Mouse (Mus musculus): ENCODE measurements around the gene Actn3.
"Not testable (repeated sequence)": the region's sequence is repeated elsewhere in the genome, so short reads cannot be mapped to it uniquely, and the experiment has no call there.

Actn3 gene

DNA sequence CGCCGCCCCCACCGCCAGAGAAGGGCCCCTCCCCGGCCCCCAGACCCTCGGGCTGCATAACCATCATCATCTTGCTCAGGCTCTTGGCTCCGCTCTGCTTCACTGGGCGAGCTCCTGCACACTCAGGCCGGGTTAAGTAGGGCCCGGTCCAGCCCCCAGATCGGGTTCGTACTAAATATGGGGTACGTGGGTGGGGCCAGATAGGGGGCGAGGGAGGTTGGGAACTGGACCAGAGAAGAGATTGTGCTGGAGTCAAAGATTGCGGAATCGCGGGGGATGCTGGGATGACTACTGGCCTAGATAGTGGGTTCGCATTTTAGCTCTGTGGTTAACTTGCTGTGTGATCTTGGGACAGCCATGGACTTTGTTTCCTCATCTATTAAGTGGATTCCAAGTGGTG is at the start of gene Actn3:
TSS of gene Actn3 (minus strand) at position 125 of the 400 bp plus-strand sequence.
- peak; percentile 30 to 51 for DNase-seq

DNA sequence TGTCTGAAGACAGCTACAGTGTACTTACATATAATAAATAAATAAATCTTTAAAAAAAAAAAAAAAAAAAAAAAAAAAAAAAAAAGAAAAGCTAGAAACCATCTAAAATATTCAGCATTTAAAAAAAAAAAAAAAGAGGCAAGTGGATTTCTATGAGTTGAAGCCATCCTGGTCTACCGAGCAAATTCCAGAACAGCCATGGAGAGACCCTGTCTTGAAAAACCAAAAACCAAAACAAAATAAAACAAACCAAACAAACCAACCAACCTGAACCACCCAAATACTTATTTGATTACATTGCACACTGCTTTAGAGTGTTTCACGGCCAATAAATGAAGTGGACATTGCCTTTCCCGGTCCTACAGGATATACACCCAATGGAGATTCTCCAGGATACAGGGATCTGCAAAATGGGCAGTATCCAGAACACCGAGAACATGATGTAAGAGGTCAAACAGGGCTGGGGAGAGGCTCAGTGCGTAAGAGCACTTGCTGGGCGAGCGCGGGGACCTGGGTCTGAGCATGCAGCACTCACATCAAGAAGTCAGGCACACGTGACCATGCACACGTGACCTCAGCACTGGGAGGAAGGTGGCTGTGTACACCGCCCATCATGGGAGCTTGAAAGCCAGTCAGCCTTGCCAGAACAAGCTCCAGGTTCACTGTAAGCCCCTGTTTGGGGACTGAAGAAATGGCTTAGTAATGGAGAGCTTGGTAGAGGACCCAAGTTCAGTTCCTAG is 47.6 kb upstream of the Actn3 start:
- no peak for DNase-seq

- no peak for DNase-seq
Observed at GRCm38 (mm10) chr19:4919652-4920051, 41.9 kb upstream of the Actn3 start.

DNA sequence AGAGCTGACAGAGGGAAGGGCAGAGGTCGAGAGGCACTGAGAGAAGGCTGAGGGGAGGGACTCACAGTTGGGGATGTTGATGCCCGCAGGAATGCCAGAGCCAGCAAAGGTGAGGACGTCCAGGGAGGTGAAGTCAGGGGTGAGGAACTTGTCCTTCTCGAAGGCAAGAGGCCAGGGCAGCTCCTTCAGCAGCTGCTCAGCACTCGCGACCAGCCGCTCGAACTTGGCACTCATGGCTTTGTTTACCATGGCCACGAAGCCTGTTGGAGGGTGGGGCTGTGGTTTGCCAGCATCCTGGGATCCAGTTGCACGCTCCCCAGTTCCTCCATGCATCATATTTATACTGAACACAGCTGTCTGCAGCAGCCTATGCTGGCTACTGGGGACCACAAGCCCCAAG is 39.1 kb upstream of the Actn3 start:
- DNase-seq, result peak in 1 of 2 experiments; percentile 10

- DNase-seq, result no peak
Observed at GRCm38 (mm10) chr19:4915924-4916603, 38.4 kb upstream of the Actn3 start.

DNA sequence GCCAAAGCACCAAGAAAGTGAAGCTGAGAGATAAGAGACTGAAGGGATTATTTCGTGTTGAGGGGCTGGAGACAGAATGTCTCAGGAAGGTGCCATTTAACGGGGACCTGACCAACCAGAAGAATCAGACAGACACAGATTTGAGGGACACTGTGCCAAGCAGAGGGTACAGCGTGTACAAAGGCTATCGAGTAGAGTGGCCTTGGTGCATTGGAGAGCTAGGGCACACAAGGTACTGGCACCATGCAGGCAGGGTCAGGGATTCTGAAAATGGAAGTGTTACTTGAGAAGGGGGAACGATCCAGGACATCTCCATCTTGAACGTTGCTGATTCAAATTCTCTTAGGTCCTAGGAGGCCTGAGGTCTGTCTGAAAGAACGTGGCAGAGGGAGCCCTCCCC is 31.7 kb upstream of the Actn3 start:
- DNase-seq, result no peak

DNA sequence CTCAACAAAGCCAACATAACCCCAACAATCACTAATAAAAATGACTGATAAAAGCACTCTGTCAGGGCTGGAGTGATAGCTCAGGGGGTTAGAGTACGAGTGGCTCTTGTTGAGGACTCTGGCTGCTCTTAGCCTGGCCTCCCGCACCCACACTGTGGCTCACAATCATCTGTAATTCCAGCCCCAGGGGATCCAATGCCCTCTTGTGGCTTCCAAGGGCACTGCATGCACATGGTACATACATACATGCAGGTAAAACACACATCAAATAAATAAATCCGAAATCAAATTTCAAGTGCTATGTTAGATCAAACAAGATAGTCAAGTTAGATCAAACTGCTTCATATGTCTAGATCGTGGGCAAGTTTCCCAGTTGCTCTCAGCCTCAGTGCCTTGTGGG is 30.4 kb upstream of the Actn3 start:
- DNase-seq, result no peak

- peak; percentile 68 to 73 for DNase-seq
Observed at GRCm38 (mm10) chr19:4905979-4906794, 28.5 kb upstream of the Actn3 start, which contains the start of gene Bbs1. Gene Bbs1 (minus strand): TSS chr19:4906628.

DNA sequence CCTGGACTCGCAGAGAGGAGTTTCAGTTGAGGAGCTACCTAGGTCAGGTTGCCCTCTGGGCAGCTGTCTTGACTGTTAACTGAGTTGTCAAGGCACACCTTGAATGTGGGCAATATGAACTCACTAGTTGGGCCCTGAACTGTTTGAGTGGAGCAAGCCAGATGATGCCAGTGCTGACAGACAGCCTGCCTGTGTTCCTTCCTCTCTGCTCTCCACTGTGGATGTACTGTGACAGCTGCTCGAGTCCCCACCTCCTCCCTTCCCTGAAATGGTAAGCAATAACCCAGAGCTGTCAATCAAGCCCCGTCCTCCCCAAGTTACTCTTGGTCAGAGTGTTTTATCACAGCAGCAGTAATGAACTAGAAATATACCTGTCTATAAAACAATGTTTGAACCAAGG is 22.2 kb upstream of the Actn3 start:
- DNase-seq, result no peak

- no peak for DNase-seq
Observed at GRCm38 (mm10) chr19:4898972-4899371, 21.3 kb upstream of the Actn3 start.

- DNase-seq, result no peak
Observed at GRCm38 (mm10) chr19:4896780-4897520, 19.2 kb upstream of the Actn3 start.

DNA sequence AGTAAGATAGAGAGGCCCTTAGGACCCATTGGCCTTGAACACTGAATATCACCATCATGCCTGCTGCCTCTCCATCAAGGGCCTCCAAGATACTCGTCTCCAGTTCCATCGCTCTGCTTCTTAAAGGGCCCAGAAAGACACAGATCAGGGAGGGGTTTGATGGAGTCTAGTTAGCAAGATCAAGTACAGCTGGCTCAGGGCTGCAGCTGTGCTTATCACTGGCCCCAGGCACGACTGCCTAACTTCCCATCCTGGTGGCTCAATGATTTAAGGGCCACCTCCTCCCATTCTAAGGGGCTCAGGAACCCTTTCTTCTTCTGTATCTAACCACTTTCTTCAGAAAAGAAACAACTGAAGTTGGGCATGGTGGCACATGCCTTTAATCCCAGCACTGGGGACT is 14.1 kb upstream of the Actn3 start:
- DNase-seq, result no peak

DNA sequence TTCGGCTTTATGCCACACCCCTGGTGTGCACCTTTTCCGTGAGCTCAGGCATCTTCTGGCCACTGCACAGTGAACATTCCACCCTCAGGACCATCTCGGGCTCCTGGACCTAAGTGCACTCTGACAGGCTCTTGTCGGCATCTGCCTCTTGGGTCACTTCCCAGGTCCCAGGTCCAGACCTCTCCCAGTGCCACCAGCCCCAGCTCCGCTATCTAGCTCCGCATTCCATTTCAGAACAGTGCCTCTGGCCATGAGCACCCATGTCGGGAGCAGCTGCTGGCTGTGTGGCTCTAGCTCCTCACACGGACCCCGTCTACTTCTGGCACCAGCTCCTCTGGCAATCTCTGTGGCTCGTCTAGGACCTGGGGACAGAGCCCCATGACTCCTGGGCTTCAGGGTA is 12.1 kb upstream of the Actn3 start:
- DNase-seq, result no peak

GRCm38 (mm10) chr19:4883961-4884360 is 6.3 kb upstream of the Actn3 start:
- DNase-seq, result no peak

- DNase-seq, result no peak
Observed at GRCm38 (mm10) chr19:4879324-4879703, 1.6 kb upstream of the Actn3 start.

DNA sequence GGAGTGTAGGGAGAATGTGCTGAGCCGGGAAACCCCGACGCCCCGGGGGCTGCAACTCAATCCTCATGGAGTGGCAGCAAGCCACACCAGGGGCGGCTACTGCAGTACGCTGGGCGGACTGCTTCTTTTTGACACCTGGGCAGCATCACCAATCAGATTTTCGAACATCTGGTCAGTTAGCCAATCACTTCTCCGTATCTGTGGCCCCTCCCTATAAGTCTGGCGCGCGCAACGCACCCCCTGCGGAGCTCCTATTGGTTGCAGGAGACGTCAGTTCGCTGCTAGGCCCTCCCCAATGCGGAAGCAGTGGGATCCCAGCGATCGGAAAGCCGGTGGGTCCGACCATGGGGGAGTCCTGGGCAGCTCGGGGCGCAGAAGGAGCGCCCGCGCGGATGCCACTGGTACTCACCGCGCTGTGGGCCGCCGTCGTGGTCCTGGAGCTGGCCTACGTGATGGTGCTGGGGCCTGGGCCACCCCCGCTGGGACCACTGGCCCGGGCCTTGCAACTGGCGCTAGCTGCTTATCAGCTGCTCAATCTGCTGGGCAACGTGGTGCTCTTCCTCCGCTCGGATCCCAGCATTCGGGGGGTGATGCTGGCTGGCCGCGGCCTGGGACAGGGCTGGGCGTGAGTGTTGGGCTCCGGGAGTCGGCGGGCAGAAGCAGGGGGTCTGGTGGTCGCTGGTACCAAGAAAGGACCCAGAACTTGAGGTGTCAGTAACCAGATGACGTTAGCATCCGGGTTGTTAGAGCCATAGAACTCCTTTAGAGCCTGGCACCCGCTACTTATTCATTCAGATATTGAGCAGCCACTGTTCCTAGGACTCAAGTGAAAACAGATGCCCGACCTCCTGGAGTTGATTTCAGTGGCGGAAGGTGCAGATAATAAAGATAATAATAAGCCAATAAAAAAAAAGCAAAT is 955 bp upstream of the Actn3 start, which contains the start of gene Zdhhc24:
TSS of gene Zdhhc24 (plus strand) at position 264 of the 919 bp plus-strand sequence.
- peak; percentile 95 to 96 for DNase-seq

GRCm38 (mm10) chr19:4876755-4877154 is 954 bp downstream of the Actn3 start:
- DNase-seq, result no peak

- no peak for DNase-seq
Observed at GRCm38 (mm10) chr19:4876241-4876640, 1.5 kb downstream of the Actn3 start.

- DNase-seq, result not testable (repeated sequence)
Observed at GRCm38 (mm10) chr19:4874613-4875012, 3.1 kb downstream of the Actn3 start.

- DNase-seq, result peak; percentile 39 to 44
Observed at GRCm38 (mm10) chr19:4865147-4865546, 12.6 kb downstream of the Actn3 start.

DNA sequence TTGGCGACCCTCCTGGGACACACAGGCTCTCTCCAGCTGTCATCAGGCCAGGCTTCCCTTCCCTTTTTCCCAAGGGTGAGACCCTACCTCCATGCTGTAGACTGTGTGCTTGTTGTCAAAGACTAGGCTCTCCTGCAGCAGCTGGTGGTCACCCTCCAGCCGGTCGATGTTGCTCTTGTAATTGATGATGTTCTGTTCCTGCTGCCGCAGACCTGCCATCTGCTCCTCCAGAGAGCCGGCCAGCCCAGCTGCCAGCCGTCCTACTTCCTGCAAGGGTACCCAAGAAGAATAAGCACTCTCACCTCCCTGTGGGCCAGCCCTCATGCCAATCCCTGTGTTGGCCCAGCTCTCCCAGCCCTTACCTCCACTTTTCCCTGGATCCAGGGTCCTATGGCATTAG is 14.7 kb downstream of the Actn3 start:
- no peak for DNase-seq

GRCm38 (mm10) chr19:4859081-4859480 is 18.6 kb downstream of the Actn3 start:
- no peak for DNase-seq

Measured in lung, adult 18-20 months (tissue).